Mouse (Mus musculus): ENCODE measurements around the gene Stk11ip. TPM values are rescaled to one million over a fixed set of nuclear protein-coding genes. Genes with fewer than 3 reads are reported as not detected.

The Stk11ip gene
- total and polyA plus RNA-seq, 3 experiments: 7.3 to 19.8 (median 7.7) TPM

DNA sequence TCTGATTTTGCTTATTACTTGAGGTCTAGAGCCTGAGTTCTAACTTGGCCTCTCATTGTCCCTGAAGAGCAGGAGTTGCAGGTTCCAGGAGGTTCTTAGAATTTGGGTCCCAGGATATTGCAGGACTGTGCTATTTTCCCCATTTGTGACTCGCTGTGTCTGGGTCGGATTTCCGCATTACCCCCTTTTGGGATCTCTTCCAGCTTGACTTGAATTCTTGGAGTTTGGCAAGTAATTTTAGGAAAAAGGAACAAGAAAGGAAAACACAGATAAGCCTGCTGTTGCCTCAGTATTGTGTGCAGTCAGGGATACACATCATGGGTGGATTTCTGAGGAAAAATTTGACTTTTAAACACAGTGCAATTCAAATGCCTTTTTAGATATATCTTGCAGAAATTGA lies 65.5 kb downstream of the Stk11ip start:
- DNase-seq: peak in 1 of 2 experiments; percentile 35
- H3K36me3 ChIP-seq (ENCODE audit: control insufficient read depth, insufficient read depth, low read length): no peaks in the 10 kb centered on the region
- intact Hi-C loops (cut with DNase I): no loop called here
- H3K4me1 ChIP-seq (ENCODE audit: control insufficient read depth, insufficient read depth, low read length): peaks cover 7% of the 10 kb centered on the region
- no peaks in the 10 kb centered on the region for H3K27me3 ChIP-seq (ENCODE audit: control insufficient read depth, insufficient read depth, low read length)
- H3K4me3 ChIP-seq: no peak overlapping the region
- H3K9ac ChIP-seq (ENCODE audit: low read depth, low read length): no peak overlapping the region
- no peak overlapping the region; the same call in 1 of the 2 replicates for H3K27ac ChIP-seq
- TF ChIP-seq CTCF (IDR thresholded peaks at IDR 0.05): no peak
- TF ChIP-seq EP300 (IDR thresholded peaks at IDR 0.05; ENCODE audit: insufficient read depth, low read depth, low read length): no peak
- TF ChIP-seq POLR2A (IDR thresholded peaks at IDR 0.05; ENCODE audit: insufficient read depth, low read depth, low read length): no peak
- WGBS: 36% methylated on average over 3 of the region's 3 CpGs
- no peaks in the 10 kb centered on the region for H3K79me2 ChIP-seq (replicated peaks; ENCODE audit: control insufficient read depth, insufficient read depth, low read length)

Other genes starting within 250 kb of the Stk11ip start
- not detected for gene Resp18, start 243.1 kb upstream of the Stk11ip start, total RNA-seq (2021)
- 0.39 TPM in 1 of 2 replicates, not detected in the other for gene Resp18, start 243.1 kb upstream of the Stk11ip start, polyA plus RNA-seq (2012; rRNA removed)
- gene Dnpep, start 203.5 kb upstream of the Stk11ip start, total RNA-seq (2021): 10 to 100 TPM; 70.3 to 84.6 TPM
- gene Dnpep, start 203.5 kb upstream of the Stk11ip start, polyA plus RNA-seq (2012; rRNA removed): 123 and 136 TPM in 2 replicates
- gene Des, start 161.2 kb upstream of the Stk11ip start, total RNA-seq (2021): 1,000 to 10,000 TPM; 1,224 to 1,521 TPM
- gene Des, start 161.2 kb upstream of the Stk11ip start, polyA plus RNA-seq (2012; rRNA removed): 719 and 781 TPM in 2 replicates
- 100 to 1,000 TPM; 131 to 135 TPM for gene Speg, start 146.2 kb upstream of the Stk11ip start, total RNA-seq (2021)
- gene Speg, start 146.2 kb upstream of the Stk11ip start, polyA plus RNA-seq (2012; rRNA removed): 94.0 and 109 TPM in 2 replicates
- 10 to 100 TPM; 38.9 to 39.9 TPM for gene Gmppa, start 85.6 kb upstream of the Stk11ip start, total RNA-seq (2021)
- 91.3 and 94.6 TPM in 2 replicates for gene Gmppa, start 85.6 kb upstream of the Stk11ip start, polyA plus RNA-seq (2012; rRNA removed)
- not detected for gene Asic4, start 71.1 kb upstream of the Stk11ip start, total RNA-seq (2021)
- gene Asic4, start 71.1 kb upstream of the Stk11ip start, polyA plus RNA-seq (2012; rRNA removed): not detected in 2 replicates
- gene Chpf, start 42.2 kb upstream of the Stk11ip start, total RNA-seq (2021): 10 to 100 TPM; 23.2 to 25.0 TPM
- gene Chpf, start 42.2 kb upstream of the Stk11ip start, polyA plus RNA-seq (2012; rRNA removed): 26.9 and 37.8 TPM in 2 replicates
- under 1 TPM; 0.21 to 0.66 TPM for gene Tmem198, start 42.0 kb upstream of the Stk11ip start, total RNA-seq (2021)
- gene Tmem198, start 42.0 kb upstream of the Stk11ip start, polyA plus RNA-seq (2012; rRNA removed): 0.39 and 0.73 TPM in 2 replicates
- gene Obsl1, start 15.1 kb upstream of the Stk11ip start, total RNA-seq (2021): 100 to 1,000 TPM; 117 to 131 TPM
- 87.8 and 119 TPM in 2 replicates for gene Obsl1, start 15.1 kb upstream of the Stk11ip start, polyA plus RNA-seq (2012; rRNA removed)
- 1 to 10 TPM; 4.1 to 4.3 TPM for gene Inha, start 14.5 kb upstream of the Stk11ip start, total RNA-seq (2021)
- 17.0 and 20.4 TPM in 2 replicates for gene Inha, start 14.5 kb upstream of the Stk11ip start, polyA plus RNA-seq (2012; rRNA removed)
- 100 to 1,000 TPM; 241 to 300 TPM for gene Slc4a3, start 24.7 kb downstream of the Stk11ip start, total RNA-seq (2021)
- 182 and 222 TPM in 2 replicates for gene Slc4a3, start 24.7 kb downstream of the Stk11ip start, polyA plus RNA-seq (2012; rRNA removed)